Mouse (Mus musculus) erythroblast, adult 5-6 weeks (primary cell): Measurements from ENCODE around the gene Acoxl. TPM values are rescaled to one million over a fixed set of nuclear protein-coding genes. Genes with fewer than 3 reads are reported as not detected.

Experiments used
- ATAC-seq: replicated peaks from 2 replicates; pipeline ENCODE4 v1.8.0; 2016; ENCODE audit warnings: moderate number of reproducible peaks, mild to moderate bottlenecking, moderate TSS enrichment, inconsistent platforms; ENCODE audit not compliant: poor library complexity, low FRiP score, severe bottlenecking
- total RNA-seq, 2 experiments: library from RNA; stranded (forward) in 1 of 2; stranded (reverse) in 1 of 2; fragments of 150-400 nt in 1 of 2; fragments of 200-764, 138-1000 nt in 1 of 2; gene quantifications; 2 replicates each; pipeline versions ENCODE4 v1.2.3 to v1.2.4; 2015 to 2017; ENCODE audit warnings: low replicate concordance in 2 of 2

Acoxl gene
- total RNA-seq, 2 experiments from 2014 or later, result not detected

- peak; percentile 36 for ATAC-seq
Measured at GRCm38 (mm10) chr2:128156557-128157412, 318.1 kb downstream of the Acoxl start.

- ATAC-seq, result no peak
Measured at GRCm38 (mm10) chr2:128158734-128159410, 320.2 kb downstream of the Acoxl start.

- ATAC-seq, result no peak
Measured at GRCm38 (mm10) chr2:128159619-128160125, 321.0 kb downstream of the Acoxl start.

GRCm38 (mm10) chr2:128163177-128163576 lies 324.5 kb downstream of the Acoxl start:
- no peak for ATAC-seq

- ATAC-seq, result peak; percentile 87
Measured at GRCm38 (mm10) chr2:128166623-128167423, 328.1 kb downstream of the Acoxl start.

- no peak for ATAC-seq
Measured at GRCm38 (mm10) chr2:128167930-128168329, 329.3 kb downstream of the Acoxl start.

GRCm38 (mm10) chr2:128169486-128169885 lies 330.8 kb downstream of the Acoxl start:
- ATAC-seq, result no peak

- ATAC-seq, result no peak
Measured at GRCm38 (mm10) chr2:128169972-128170371, 331.3 kb downstream of the Acoxl start.

- no peak for ATAC-seq
Measured at GRCm38 (mm10) chr2:128170614-128171013, 331.9 kb downstream of the Acoxl start.

GRCm38 (mm10) chr2:128172266-128172665 lies 333.6 kb downstream of the Acoxl start:
- no peak for ATAC-seq

Other genes starting within 250 kb of the Acoxl start
- not detected in 2 replicates for gene Mal, start 182.2 kb upstream of the Acoxl start, total RNA-seq (2015; ENCODE audit: low replicate concordance)
- gene Mal, start 182.2 kb upstream of the Acoxl start, total RNA-seq (2017; ENCODE audit: low replicate concordance), result not detected in 2 replicates
- gene Mall, start 108.9 kb upstream of the Acoxl start, total RNA-seq (2015; ENCODE audit: low replicate concordance), result not detected in 2 replicates
- gene Mall, start 108.9 kb upstream of the Acoxl start, total RNA-seq (2017; ENCODE audit: low replicate concordance), result not detected in 2 replicates
- 0.63 and 3.3 TPM in 2 replicates for gene Nphp1, start 50.0 kb upstream of the Acoxl start, total RNA-seq (2015; ENCODE audit: low replicate concordance)
- gene Nphp1, start 50.0 kb upstream of the Acoxl start, total RNA-seq (2017; ENCODE audit: low replicate concordance), result 0.84 and 2.6 TPM in 2 replicates
- 1.7 and 5.6 TPM in 2 replicates for gene Mtln, start 46.4 kb upstream of the Acoxl start, total RNA-seq (2015; ENCODE audit: low replicate concordance)
- gene Mtln, start 46.4 kb upstream of the Acoxl start, total RNA-seq (2017; ENCODE audit: low replicate concordance), result 2.1 and 7.9 TPM in 2 replicates
- 17.6 and 31.1 TPM in 2 replicates for gene Bub1, start 7.0 kb upstream of the Acoxl start, total RNA-seq (2015; ENCODE audit: low replicate concordance)
- gene Bub1, start 7.0 kb upstream of the Acoxl start, total RNA-seq (2017; ENCODE audit: low replicate concordance), result 18.7 and 20.6 TPM in 2 replicates